ENCODE assay signal across 29 mouse cellular contexts in the genomic region with DNA sequence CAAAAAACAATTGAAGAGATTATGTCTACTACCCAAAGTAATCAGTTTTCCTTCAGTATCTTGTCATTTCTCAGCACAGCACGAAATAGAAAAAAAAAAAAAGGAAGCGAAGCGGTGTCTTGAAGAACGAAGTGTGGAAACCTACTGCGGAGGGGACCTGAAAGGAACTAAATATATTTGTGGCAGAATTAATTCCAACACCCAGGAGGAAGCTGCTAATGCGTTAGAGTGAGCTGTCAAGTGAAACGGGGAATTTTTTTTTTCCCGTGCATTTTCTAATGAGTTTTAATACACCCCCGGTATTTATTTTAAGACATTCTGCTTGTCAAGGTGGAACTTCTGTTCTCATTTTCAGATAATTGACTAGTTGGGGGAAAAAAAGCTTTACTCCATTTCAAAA.
DNase-seq lines count a peak whose midpoint lies in the region; ATAC-seq and TF ChIP-seq lines count a peak whose summit lies in the region.
"Had no signal": no experiment of that assay in that cellular context is flagged by ENCODE, and none has a peak within 500 bp of the region (broad histone marks: within the 10 kb centered on the region; RNA-seq: fewer than 3 reads in every experiment).

No protein-coding gene starts in this region.

- no peak for TF ChIP-seq CTCF in layer of hippocampus, adult 2 months (conservative IDR thresholded peaks at IDR 0.05)

- H3K4me1 ChIP-seq in forebrain, embryonic 16.5 days (replicated peaks; ENCODE audit: control insufficient read depth, insufficient read depth, low read length), result no peaks in the 10 kb centered on the region
- no peaks in the 10 kb centered on the region for H3K4me1 ChIP-seq in forebrain, embryonic 11.5 days (replicated peaks; ENCODE audit: control insufficient read depth, insufficient read depth, low read length)
- no peaks in the 10 kb centered on the region for H3K4me1 ChIP-seq in hindbrain, embryonic 16.5 days (ENCODE audit: control insufficient read depth, insufficient read depth, low read depth, low read length)
- H3K4me1 ChIP-seq in heart, embryonic 10.5 days, result no peaks in the 10 kb centered on the region
- H3K4me1 ChIP-seq: embryonic facial prominence, embryonic 15.5 days; heart, embryonic 13.5 days; limb, embryonic 10.5 days; liver, embryonic 15.5 days; lung, embryonic 15.5 days; megakaryocyte, embryonic 14.5 days had no signal

- no peak overlapping the region for H3K9ac ChIP-seq in forebrain, embryonic 16.5 days (replicated peaks; ENCODE audit: low read depth, low read length)
- H3K9ac ChIP-seq in forebrain, embryonic 11.5 days (ENCODE audit: low read length), result no peak overlapping the region
- H3K9ac ChIP-seq in hindbrain, embryonic 16.5 days (ENCODE audit: low read depth, low read length), result no peak overlapping the region
- H3K9ac ChIP-seq: embryonic facial prominence, embryonic 15.5 days; heart, embryonic 13.5 days; liver, embryonic 15.5 days; lung, embryonic 15.5 days had no signal

- peak; percentile 54; the same call in 1 of the 2 replicates for ATAC-seq in forebrain, embryonic 16.5 days
- ATAC-seq in forebrain, embryonic 11.5 days (replicated peaks; ENCODE audit: low FRiP score), result no peak
- ATAC-seq in hindbrain, embryonic 16.5 days, result no peak; the same call in 1 of the 2 replicates
- ATAC-seq: inflammation-experienced regulatory T-cells, adult 6 months; Patski had no signal

- H3K9me3 ChIP-seq in forebrain, embryonic 16.5 days (ENCODE audit: control insufficient read depth, low read length), result no peaks in the 10 kb centered on the region
- H3K9me3 ChIP-seq in forebrain, embryonic 11.5 days (ENCODE audit: control insufficient read depth, low read length), result no peaks in the 10 kb centered on the region
- no peaks in the 10 kb centered on the region for H3K9me3 ChIP-seq in hindbrain, embryonic 16.5 days (ENCODE audit: control insufficient read depth, low read length)
- H3K9me3 ChIP-seq in heart, embryonic 10.5 days, result no peaks in the 10 kb centered on the region
- H3K9me3 ChIP-seq: embryonic facial prominence, embryonic 15.5 days; G1E; heart, embryonic 13.5 days; limb, embryonic 10.5 days; liver, embryonic 15.5 days; lung, embryonic 15.5 days; megakaryocyte, embryonic 14.5 days had no signal

- H3K4me3 ChIP-seq in forebrain, embryonic 16.5 days (replicated peaks; ENCODE audit: low read length), result no peak overlapping the region; the same call in 1 of the 2 replicates
- no peak overlapping the region for H3K4me3 ChIP-seq in forebrain, embryonic 11.5 days (ENCODE audit: low read depth, low read length)
- peak overlapping the region; percentile 21; the same call in 1 of the 2 replicates for H3K4me3 ChIP-seq in layer of hippocampus, adult 2 months
- H3K4me3 ChIP-seq in hindbrain, embryonic 16.5 days (ENCODE audit: low read length), result peak overlapping the region; percentile 5; the same call in 1 of the 2 replicates
- H3K4me3 ChIP-seq in heart, embryonic 10.5 days, result no peak overlapping the region
- H3K4me3 ChIP-seq: embryonic facial prominence, embryonic 15.5 days; heart, embryonic 13.5 days; left cerebral cortex, adult 2 months; limb, embryonic 10.5 days; liver, embryonic 15.5 days; lung, embryonic 15.5 days; megakaryocyte, embryonic 14.5 days had no signal

- H3K27ac ChIP-seq in forebrain, embryonic 16.5 days (ENCODE audit: low read length), result peak overlapping the region; percentile 18; the same call in 1 of the 2 replicates
- H3K27ac ChIP-seq in forebrain, embryonic 11.5 days (ENCODE audit: low read depth, low read length), result no peak overlapping the region
- H3K27ac ChIP-seq in layer of hippocampus, adult 2 months, result peak overlapping the region; percentile 36
- no peak overlapping the region for H3K27ac ChIP-seq in hindbrain, embryonic 16.5 days (ENCODE audit: low read depth, low read length)
- no peak overlapping the region for H3K27ac ChIP-seq in heart, embryonic 10.5 days
- H3K27ac ChIP-seq: embryonic facial prominence, embryonic 15.5 days; heart, embryonic 13.5 days; left cerebral cortex, adult 2 months; limb, embryonic 10.5 days; liver, embryonic 15.5 days; lung, embryonic 15.5 days had no signal

- WGBS in forebrain, embryonic 16.5 days, result 67% methylated on average over 9 of the region's 9 CpGs
- WGBS in forebrain, embryonic 11.5 days, result 87% methylated on average over 9 of the region's 9 CpGs
- 69% methylated on average over 9 of the region's 9 CpGs for WGBS in hindbrain, embryonic 16.5 days
- 81% methylated on average over 9 of the region's 9 CpGs for WGBS in heart, embryonic 10.5 days

- no peaks in the 10 kb centered on the region for H3K27me3 ChIP-seq in forebrain, embryonic 16.5 days (replicated peaks; ENCODE audit: control insufficient read depth, insufficient read depth, low read length)
- H3K27me3 ChIP-seq in forebrain, embryonic 11.5 days (ENCODE audit: control insufficient read depth, insufficient read depth, low read length), result no peaks in the 10 kb centered on the region
- H3K27me3 ChIP-seq in hindbrain, embryonic 16.5 days (replicated peaks; ENCODE audit: control insufficient read depth, insufficient read depth, low read length), result no peaks in the 10 kb centered on the region
- no peaks in the 10 kb centered on the region for H3K27me3 ChIP-seq in heart, embryonic 10.5 days (ENCODE audit: insufficient read depth, poor library complexity, severe bottlenecking)
- H3K27me3 ChIP-seq: CH12.LX; embryonic facial prominence, embryonic 15.5 days; heart, embryonic 13.5 days; liver, embryonic 15.5 days; lung, embryonic 15.5 days; megakaryocyte, embryonic 14.5 days had no signal

- H3K4me2 ChIP-seq in forebrain, embryonic 16.5 days (ENCODE audit: low read length), result no peak overlapping the region
- no peak overlapping the region for H3K4me2 ChIP-seq in forebrain, embryonic 11.5 days (ENCODE audit: low read depth, low read length, severe bottlenecking)
- peak overlapping the region; percentile 23; the same call in 1 of the 2 replicates for H3K4me2 ChIP-seq in hindbrain, embryonic 16.5 days (ENCODE audit: low read length)
- H3K4me2 ChIP-seq: embryonic facial prominence, embryonic 15.5 days; heart, embryonic 13.5 days; liver, embryonic 15.5 days; lung, embryonic 15.5 days had no signal

- DNase-seq in forebrain, embryonic 11.5 days (ENCODE audit: low spot score), result no peak
- DNase-seq in layer of hippocampus, adult 2 months (ENCODE audit: low spot score in 2 of 2), result no peak
- no peak for DNase-seq in layer of hippocampus, adult 8-10 months (ENCODE audit: low spot score in 2 of 2)
- peak; percentile 76 for DNase-seq in brain, adult 2 months (ENCODE audit: low read depth, low spot score)
- DNase-seq in heart, embryonic 10.5 days (ENCODE audit: low spot score), result no peak
- DNase-seq: adrenal gland, postnatal 36 days; B cell, adult 2 months; cerebellum, adult 8-10 months; gastrocnemius, postnatal 25 days; heart, adult 18-20 months; kidney, adult 18-20 months; kidney, postnatal 4 days; liver; lung, postnatal 36 days; right cerebral cortex, postnatal 25 days; thymus, postnatal 14 days had no signal

- no peaks in the 10 kb centered on the region for H3K36me3 ChIP-seq in forebrain, embryonic 16.5 days (ENCODE audit: control insufficient read depth, insufficient read depth)
- H3K36me3 ChIP-seq in forebrain, embryonic 11.5 days (ENCODE audit: control insufficient read depth, insufficient read depth, low read length), result no peaks in the 10 kb centered on the region
- H3K36me3 ChIP-seq in hindbrain, embryonic 16.5 days (ENCODE audit: control insufficient read depth, insufficient read depth, low read length), result no peaks in the 10 kb centered on the region
- no peaks in the 10 kb centered on the region for H3K36me3 ChIP-seq in heart, embryonic 10.5 days
- H3K36me3 ChIP-seq: embryonic facial prominence, embryonic 15.5 days; G1E; heart, embryonic 13.5 days; limb, embryonic 10.5 days; liver, embryonic 15.5 days; lung, embryonic 15.5 days had no signal

Comparison
In these comparisons a context has a peak if more than half of its experiments do, and no peak if none do; other contexts are left out.
1. H3K27ac ChIP-seq: peak in forebrain, embryonic 16.5 days (single experiment) and layer of hippocampus, adult 2 months (single experiment); none in forebrain, embryonic 11.5 days (single experiment), hindbrain, embryonic 16.5 days (single experiment) and heart, embryonic 10.5 days (single experiment).
2. H3K4me3 ChIP-seq: peak in layer of hippocampus, adult 2 months (single experiment) and hindbrain, embryonic 16.5 days (single experiment); none in forebrain, embryonic 16.5 days (single experiment), forebrain, embryonic 11.5 days (single experiment) and heart, embryonic 10.5 days (single experiment).